Mouse (Mus musculus) liver, embryonic 14.5 days (tissue): ENCODE data around the gene Optn.

Experiments
- CTCF ChIP-seq: IDR thresholded peaks from 2 replicates; pipeline ENCODE4 v1.5.1; 2016; ENCODE audit warnings: antibody characterized with exemption, low read depth, control low read depth
- EP300 ChIP-seq: IDR thresholded peaks from 2 replicates; pipeline ENCODE4 v1.6.1; 2016; ENCODE audit warnings: antibody characterized with exemption, low read depth

DNA sequence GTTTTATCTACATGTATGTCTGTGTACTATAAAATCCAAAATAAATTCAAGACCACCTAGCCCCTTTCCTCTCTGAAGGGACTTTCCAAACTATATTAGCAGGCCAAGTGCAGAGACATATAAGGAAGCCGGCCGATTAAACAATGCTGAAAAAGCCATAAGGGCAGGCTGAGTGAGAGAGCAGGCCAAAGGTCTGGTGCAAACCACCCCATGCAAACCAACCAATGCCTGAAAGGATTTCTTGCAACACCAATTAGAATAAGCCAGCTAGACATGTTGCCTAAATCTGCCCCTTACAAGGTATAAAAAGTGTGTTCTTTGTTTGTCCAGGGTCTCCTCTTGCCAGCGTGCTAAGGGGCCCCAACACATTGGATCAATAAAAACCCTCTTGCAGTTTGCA is 23.8 kb upstream of the Optn start:
- no peak for TF ChIP-seq CTCF
- no peak for TF ChIP-seq EP300
